Mouse (Mus musculus): Measurements from ENCODE around the gene Lifr.

Gene Lifr

DNA sequence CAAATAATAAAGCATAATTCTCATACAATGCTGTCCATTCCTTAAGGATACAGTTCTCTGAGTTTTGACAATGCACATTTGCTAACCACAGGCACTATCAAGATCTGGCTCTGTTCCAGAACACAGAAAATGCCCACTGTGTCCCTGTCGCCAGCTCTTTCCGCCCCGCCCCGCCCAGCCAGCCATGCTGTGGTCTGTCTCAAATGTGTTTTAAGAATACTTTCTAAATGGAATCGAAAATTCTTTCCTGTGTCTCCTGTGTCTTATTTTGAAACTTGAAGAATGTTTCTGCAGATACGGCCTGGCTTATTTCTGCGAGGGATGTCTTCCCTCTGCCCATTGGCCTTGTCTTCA lies 64.3 kb downstream of the Lifr start:
- DNase-seq (ENCODE audit: low read depth, low spot score) = no peak

DNA sequence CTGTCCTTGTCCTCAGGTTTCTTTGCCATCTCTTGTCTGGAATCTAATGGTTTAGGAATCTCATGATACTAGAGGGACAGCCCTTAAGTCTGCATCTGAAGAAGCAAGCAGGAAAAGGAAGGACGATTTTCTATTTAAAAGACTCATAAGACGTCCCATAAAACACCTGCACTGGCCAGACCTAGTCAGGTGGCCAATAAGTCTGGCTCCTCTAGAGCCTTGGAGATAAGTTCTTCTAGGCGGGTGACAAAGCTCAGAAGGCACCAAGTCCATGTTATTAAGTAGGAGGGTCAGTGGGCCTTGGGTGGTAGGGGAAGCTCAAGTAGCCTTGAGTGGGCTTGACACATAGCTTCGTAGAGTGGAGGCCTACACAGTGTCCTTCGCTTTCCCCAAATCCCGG lies 67.2 kb downstream of the Lifr start:
- DNase-seq (ENCODE audit: low read depth, low spot score) = no peak

DNA sequence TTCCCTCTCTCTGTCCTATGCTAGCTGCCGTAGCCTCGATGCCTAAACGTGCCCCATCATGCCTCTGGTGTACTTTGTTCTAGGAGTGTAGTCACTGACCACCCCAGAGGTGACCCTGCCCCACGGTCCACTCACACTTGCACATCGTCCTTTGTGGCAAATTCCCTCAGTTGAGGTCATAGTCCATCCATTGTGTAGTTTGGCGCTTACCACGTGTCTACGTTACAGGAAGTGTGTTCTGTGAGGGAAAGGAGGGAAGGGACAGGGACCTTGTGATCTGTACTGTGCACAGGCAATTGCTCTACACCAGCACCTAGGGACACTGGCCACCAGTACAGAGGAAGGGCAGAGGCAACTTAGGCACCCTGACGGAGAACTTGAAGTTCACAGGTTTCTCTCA lies 69.5 kb downstream of the Lifr start:
- DNase-seq (ENCODE audit: low read depth, low spot score) = no peak

DNA sequence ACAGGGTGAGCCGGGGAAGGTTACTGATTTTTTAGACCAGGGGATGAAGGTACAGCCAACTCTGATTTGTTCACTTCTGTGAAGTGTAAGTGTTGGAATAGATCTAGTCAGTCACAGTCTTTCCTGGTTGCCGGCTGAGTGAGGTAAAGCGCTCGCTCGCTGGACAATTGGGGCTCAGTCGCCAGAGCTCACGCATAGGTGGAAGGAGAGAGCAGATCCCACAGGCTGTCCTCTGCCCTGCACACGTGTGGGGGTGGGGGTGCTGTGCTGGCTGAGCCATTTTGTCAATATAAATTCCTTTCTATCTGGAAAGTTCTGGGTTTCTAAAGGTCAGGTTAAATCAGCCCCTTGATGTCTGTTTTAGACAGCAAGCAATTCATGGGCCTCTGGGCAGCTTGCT lies 69.9 kb downstream of the Lifr start:
- DNase-seq (ENCODE audit: low read depth, low spot score) = no peak

DNA sequence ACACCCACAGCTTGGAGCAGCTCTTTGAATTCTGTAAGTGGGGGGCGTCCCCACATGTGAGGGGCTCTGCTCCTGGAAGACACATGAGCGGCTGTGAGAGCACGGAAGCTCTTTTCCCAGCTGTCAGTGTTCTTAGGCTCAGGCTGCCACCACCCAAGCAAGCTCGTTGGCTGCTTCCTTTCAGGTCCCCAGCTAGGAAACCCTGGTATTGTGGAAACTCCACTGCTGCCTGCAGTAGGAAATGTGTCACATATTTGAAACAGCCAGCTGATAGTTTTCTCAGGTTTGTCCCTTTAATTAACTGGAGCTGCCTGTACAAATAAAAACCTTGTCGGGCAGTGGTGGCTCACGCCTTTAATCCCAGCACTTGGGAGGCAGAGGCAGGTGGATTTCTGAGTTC lies 73.4 kb downstream of the Lifr start:
- no peak for DNase-seq (ENCODE audit: low read depth, low spot score)

DNA sequence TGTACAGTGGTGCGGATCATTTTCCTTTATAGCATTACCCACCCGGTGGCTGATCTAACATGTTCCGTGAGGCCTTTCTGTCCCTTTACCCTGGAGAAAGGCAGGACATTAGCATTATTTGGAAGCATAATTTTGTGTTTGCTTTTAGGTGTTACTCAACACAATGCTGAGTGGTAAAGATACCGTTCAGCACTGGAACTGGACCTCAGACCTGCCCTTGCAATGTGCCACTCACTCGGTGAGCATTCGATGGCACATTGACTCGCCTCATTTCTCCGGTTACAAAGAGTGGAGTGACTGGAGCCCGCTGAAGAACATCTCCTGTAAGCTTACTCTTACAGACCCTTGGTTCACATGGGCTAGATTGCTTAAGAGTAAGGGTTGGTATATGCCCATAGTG lies 76.3 kb downstream of the Lifr start:
- DNase-seq (ENCODE audit: low read depth, low spot score) = no peak

DNA sequence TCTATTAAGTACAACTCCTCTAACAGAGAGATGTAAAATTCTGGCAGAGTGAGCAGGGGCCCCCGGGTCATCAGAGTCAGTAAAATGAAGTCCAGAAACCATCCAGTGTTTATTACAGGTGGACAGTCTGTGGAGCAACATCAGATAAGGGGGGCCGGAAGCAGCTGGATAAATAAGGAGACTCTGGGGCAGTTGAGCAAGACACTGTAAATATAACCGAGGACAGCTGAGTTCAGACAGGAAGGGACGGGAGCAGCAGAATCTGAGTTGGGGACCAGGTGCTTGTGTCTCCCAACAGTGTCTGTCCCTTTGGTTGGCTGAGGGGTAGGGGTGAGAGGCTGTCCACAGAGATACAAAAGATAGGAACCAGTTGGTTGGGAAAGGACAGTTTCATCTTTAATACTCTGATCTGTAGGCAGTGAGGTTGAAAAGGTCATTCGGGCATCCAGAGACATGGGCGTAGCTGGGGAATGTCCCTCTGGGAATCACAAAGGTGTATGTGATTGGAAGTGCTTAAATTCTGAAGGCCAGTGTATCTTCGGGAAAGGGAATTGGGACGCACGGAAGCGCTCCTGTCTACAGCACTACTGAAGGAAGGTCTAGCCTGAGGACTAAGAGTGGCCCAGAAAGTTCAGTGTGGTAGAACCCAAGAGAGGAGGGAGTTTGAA lies 77.0 kb downstream of the Lifr start:
- DNase-seq (ENCODE audit: low read depth, low spot score) = no peak

DNA sequence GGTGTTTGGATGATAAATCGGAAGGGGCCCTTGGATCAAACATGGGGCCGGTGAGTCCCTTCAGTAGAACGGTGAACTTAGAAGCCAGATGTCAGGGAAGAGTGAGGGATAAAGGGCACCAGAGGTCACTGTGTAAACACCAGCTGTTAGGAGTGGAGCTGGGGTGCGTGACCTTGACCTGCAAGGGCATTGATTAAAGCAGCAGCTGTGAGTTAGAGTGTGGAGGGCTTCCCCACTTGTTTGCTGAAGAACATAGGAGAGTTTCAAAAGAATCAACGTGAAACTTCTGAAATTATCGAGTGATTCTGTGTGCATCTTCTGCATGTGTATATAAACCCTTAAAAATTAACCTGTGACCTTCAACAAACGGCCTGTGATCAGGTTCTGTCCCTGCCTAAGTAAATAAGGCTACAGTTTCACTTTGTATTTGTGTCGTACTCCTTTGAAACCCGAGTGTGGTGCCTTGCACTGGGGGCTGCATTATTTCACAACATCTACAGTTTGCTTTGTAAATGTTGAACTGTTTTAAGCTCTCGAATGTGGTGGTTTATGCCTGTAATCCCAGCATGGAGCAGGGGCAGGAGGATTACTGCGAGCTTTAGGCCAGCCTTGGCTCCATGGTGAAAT lies 77.6 kb downstream of the Lifr start:
- DNase-seq (ENCODE audit: low read depth, low spot score) = no peak

DNA sequence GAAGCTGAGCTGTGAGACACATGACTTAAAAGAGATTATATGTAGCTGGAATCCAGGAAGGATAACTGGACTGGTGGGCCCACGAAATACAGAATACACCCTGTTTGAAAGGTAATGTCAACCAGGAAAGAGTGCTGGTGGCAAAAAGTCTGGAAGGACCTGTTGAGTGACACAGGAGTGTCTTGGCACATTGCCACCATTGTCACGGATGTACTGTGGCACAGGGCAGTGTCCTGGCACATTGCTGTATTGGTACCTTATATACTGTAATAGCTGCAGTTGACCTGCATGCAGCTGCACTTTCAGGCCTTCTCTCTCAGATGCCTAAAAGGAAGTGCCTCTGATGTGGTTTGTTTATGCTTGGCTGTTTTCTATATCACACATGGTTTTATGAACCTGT lies 82.5 kb downstream of the Lifr start:
- no peak for DNase-seq (ENCODE audit: low read depth, low spot score)

DNA sequence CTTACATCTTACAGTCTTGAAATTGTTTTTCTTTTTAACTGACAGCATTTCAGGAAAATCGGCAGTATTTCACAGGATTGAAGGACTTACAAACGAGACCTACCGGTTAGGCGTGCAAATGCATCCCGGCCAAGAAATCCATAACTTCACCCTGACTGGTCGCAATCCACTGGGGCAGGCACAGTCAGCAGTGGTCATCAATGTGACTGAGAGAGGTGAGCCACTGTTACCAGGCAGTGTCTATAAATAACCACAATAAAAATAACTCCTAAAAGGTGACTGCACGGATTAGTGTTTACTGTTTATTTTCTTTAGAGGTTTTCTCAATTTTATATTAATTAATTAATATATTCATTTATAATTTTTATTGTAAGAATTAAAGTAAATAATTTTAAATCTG lies 82.9 kb downstream of the Lifr start:
- no peak for DNase-seq (ENCODE audit: low read depth, low spot score)

DNA sequence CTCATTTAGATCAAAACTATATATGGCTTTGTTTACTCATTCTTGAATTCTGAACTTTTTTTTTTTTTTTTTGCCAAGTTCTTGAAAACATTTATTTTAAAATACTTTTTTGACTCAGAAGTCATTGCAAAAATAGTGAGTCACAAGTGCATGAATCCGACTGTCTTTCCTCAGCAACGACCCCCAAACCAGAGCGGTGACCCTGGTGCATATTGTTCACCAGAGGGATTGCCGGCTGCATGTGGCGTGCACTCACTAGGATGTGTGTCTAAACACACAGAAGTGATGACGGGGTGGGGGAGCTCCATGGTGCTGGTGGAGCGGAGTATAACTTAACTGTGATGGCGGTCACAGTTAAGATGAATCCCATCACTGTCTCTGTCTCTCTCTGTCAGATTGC lies 83.4 kb downstream of the Lifr start:
- DNase-seq (ENCODE audit: low read depth, low spot score) = no peak

DNA sequence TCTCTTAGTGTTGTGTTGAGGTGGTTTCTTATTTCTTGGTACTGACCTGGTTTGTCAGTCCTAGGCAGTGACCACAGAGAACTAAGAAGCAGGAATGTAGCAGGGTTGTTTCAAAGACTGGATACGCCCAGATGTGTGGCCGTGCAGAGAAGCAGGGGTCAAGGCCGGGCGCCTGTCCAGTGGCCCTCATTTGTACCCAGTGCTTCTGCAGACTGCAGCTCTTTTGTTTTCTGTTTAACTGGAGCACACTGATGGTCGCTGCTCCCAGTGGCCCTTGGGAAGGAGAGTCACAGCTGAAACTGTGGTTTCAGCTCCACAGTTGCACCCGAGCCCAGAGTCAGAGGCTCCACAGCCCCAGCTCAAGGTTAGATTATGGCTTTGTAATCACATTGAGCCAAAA lies 90.2 kb downstream of the Lifr start:
- DNase-seq (ENCODE audit: low read depth, low spot score) = no peak

DNA sequence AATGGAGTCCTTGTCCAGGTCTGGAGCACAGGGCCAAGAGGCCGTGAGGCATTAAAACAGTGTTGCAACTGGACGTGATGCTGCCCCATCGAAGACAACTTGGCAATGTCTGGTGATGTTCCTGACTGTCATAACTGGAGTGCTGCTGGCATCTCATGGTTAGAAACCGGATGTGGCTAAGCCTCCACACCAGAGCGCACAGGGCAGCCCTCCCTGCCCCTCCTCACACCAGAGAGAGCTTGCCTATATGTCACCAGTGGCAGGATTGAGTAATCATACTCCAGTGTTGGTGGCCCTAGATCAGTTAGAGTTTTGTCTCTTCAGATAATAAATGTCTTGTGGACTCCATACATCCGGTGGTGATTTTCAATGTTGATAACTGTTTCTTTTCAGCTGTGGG lies 97.3 kb downstream of the Lifr start:
- DNase-seq (ENCODE audit: low read depth, low spot score) = no peak

DNA sequence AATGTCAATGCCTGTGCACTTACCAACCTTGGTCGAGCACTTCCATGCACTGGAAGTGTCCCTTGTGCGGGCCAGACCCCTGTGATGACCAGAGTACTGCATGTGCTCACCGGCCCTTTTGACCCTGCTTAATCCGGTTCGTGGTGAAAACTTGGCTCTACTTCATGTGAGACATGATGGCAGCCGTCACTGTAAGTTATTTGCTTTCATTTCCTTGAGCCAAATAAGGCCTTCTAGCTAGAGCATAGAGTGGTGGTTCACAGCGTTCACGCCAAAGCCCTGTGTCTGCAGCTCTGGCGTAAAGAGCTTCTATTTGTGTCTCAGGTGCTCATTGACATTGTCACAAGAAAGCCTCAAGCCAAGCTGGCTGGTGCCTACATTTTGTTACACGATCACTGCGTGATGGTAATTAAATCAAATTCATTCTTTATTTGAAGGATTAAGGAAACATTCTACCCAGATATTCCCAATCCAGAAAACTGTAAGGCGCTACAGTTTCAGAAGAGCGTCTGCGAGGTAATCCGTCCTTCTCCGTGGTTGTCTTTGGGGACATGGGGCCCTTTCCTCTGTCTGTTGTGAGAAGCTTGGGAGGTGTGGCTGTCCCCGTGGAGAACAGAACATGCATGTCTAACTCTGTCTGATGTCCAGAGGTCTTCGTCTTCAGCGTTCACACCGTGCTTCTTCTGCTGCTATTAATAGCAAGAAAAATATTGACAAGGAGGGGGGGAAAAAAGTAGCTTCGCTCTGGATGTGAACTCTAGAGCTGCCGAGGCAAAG lies 99.5 kb downstream of the Lifr start:
- no peak for DNase-seq (ENCODE audit: low read depth, low spot score)

DNA sequence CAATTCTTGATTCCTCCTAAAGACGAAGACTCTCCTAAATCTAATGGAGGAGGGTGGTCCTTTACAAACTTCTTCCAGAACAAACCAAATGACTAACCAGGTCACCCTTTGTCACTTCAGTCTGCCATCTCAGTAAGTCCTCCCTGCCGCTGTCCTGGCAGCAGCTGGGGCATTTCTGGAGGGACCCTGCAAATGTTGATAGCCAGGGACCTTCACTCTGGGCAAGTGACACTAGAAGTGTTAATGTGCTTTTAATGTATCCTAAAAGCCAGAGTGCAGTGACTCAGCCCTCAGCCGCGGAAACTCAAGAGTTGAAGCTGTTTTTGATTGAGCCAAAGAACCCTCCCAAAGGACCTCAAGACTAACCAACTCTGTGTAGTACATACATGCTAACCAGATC lies 100.7 kb downstream of the Lifr start:
- DNase-seq (ENCODE audit: low read depth, low spot score) = no peak

DNA sequence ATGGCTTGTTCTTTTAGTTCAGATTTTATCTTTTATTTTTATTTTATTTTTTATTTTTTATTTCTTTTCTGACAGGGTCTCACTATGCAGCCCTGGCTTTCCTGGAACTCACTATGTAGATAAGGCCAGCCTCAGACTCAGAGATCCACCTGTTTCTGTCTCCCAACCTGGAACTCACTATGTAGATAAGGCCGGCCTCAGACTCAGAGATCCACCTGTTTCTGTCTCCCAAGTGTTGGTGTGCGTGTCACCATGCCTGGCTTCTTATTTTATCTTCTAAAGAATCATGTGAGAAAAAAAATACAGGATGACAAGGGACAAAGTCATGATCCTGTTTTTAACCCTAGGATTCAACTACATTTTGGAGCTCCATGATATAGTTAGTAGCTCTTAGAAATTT lies 102.2 kb downstream of the Lifr start:
- no peak for DNase-seq (ENCODE audit: low read depth, low spot score)

DNA sequence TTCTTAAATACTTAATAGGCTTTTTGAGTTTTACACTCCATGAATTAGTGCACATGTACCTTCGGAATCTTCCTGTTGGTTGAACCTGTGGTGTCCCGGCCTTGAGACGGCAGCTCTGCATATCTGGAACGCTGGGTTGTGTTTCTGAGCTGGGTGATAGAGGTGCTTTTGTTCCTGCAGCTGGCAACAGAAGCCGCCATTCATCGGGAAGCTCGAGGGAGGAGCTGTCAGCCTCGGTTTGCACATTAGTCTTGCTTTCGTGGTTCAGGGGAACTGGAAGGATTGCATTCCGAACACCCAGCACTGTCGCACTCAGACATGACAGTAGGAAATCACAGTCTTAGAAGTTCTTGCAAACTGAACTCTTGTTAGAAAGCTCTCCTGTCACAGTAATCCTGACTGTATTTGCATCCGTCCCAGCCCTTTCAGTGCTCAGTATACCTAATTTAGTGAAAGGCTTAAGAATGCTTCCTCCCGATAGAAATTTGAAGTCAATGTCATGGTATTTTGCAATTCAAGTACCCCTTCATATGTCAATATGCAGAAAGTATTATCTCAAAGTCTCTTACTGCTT lies 103.8 kb downstream of the Lifr start:
- DNase-seq (ENCODE audit: low read depth, low spot score) = no peak

DNA sequence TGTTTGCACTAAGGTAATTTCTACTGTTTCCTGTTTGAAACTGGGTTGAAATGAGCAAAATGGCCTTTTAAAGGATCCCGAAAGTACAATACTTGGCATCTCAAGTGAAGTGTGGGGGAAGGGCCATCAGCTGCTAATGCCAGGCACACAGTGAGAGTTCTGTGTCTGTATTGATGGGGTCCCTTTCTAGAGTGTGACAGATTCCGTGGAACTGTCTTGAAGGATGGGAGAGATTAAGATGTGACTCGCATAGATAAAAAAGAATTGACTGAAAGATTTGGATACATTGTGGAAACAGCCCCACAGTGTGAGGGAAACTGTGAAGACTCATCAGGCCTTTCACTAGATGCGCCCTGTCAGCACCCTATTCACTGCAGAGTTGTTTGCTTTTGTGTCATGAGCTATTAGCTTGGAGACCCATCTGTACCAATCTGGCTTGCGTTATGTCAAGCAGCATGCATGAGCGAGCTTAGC lies 104.4 kb downstream of the Lifr start:
- no peak for DNase-seq (ENCODE audit: low read depth, low spot score)

DNA sequence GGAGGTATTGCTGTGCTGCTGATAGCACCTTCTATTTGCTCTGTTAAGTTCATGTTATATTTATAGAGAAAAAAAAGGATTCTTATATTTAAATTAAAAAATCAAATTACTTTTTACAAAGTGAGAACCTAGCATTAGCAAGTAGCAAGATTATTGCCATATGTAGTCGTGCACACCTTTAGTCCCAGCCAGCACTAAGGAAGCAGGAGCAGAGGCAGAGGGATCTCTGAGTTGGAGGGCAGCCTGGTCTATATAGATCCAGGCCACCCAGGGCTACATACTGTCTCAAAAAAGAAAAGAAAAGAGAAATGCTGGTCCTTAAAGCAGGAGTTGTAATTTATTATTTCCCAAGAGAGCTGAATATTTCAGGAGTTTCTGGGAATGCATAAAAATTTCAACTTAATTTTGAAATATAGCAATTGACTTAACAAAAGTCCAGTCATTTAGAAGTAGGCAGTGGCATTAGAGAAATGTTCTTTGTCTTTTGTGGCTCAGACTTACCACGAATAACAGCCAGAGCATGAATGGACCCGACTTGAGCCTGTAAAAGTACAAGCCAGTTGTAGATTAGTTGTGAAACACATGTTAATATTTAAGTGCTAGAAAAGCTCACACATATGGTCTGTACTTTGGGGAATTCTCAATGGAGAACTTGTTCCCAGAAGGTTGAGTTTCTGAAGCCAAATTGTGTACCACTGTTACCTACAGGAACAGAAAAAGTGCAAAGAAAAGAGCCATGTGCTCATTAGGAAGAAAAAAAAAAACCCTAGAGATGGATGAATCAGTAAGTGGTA lies 107.4 kb downstream of the Lifr start:
- no peak for DNase-seq (ENCODE audit: low read depth, low spot score)

DNA sequence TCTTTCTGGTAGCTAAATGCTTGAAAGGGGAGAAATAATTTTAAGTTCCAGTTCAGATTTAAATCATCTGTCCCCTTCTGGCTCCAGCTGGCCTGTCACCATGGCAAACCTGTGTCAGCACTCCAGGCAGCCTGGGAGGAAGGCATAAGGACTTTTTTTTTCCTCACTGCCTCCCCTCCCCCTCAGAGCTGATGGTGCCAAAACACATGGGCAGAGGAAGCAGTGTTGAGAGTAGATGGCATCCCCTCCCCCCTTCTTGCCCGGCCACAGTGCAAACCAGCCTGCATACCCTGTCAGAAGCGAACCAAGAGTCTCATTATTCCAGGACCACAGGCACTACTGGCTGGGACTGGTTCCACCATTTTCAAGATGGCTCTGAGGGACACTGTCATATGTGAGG lies 108.4 kb downstream of the Lifr start:
- no peak for DNase-seq (ENCODE audit: low read depth, low spot score)

DNA sequence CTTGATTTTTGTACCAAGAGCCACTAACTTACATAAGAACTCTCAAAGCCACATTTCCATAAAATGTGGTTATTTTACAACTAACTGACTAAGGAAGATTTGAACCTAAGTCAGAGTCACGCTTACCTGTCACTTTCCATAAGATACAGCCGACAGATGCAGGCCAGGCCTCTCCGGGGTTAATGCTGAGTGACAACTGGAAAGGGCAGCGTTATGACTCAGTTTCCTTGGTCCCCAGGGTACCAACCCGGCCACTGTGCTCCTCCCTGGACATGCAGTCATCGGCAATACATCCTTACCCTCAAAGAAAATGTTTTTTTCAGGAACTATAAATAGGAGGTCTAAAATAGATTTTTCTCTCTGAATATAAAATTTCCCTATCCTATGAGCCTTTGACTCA lies 109.9 kb downstream of the Lifr start:
- no peak for DNase-seq (ENCODE audit: low read depth, low spot score)

Data from skeletal muscle tissue, adult 2 months (tissue).